In genomic region chr3:65764511-65765508, GRCm38 (mm10) we compare ENCODE assay signal across 12 mouse cellular contexts.
DNase-seq lines count a peak whose midpoint lies in the region; ATAC-seq lines count a peak whose summit lies in the region.
"Had no signal": no experiment of that assay in that cellular context is flagged by ENCODE, and none has a peak within 500 bp of the region (broad histone marks: within the 10 kb centered on the region; RNA-seq: fewer than 3 reads in every experiment).

No protein-coding gene starts in this region.

- H3K27ac ChIP-seq in hindbrain, embryonic 13.5 days, result no peak overlapping the region
- no peak overlapping the region for H3K27ac ChIP-seq in hindbrain, embryonic 11.5 days (ENCODE audit: low read depth, low read length)
- H3K27ac ChIP-seq in hindbrain, embryonic 16.5 days (ENCODE audit: low read depth, low read length), result no peak overlapping the region
- H3K27ac ChIP-seq in kidney, embryonic 15.5 days, result no peak overlapping the region
- no peak overlapping the region for H3K27ac ChIP-seq in midbrain, embryonic 15.5 days

- H3K36me3 ChIP-seq in hindbrain, embryonic 13.5 days, result no peaks in the 10 kb centered on the region
- H3K36me3 ChIP-seq in hindbrain, embryonic 11.5 days (ENCODE audit: control insufficient read depth, insufficient read depth, low read length), result no peaks in the 10 kb centered on the region
- no peaks in the 10 kb centered on the region for H3K36me3 ChIP-seq in hindbrain, embryonic 16.5 days (ENCODE audit: control insufficient read depth, insufficient read depth, low read length)
- H3K36me3 ChIP-seq in kidney, embryonic 15.5 days, result no peaks in the 10 kb centered on the region
- no peaks in the 10 kb centered on the region for H3K36me3 ChIP-seq in midbrain, embryonic 15.5 days (replicated peaks)
- H3K36me3 ChIP-seq: heart, embryonic 12.5 days had no signal

- H3K9me3 ChIP-seq in hindbrain, embryonic 13.5 days, result no peaks in the 10 kb centered on the region
- H3K9me3 ChIP-seq in hindbrain, embryonic 11.5 days (ENCODE audit: control insufficient read depth, low read length), result no peaks in the 10 kb centered on the region
- H3K9me3 ChIP-seq in hindbrain, embryonic 16.5 days (ENCODE audit: control insufficient read depth, low read length), result no peaks in the 10 kb centered on the region
- H3K9me3 ChIP-seq in kidney, embryonic 15.5 days (replicated peaks), result no peaks in the 10 kb centered on the region
- H3K9me3 ChIP-seq in midbrain, embryonic 15.5 days, result no peaks in the 10 kb centered on the region
- H3K9me3 ChIP-seq: heart, embryonic 12.5 days had no signal

- WGBS in hindbrain, embryonic 13.5 days, result 76% methylated on average over 20 of the region's 20 CpGs
- WGBS in hindbrain, embryonic 11.5 days, result 80% methylated on average over 20 of the region's 20 CpGs
- WGBS in hindbrain, embryonic 16.5 days, result 63% methylated on average over 20 of the region's 20 CpGs
- 71% methylated on average over 20 of the region's 20 CpGs for WGBS in kidney, embryonic 15.5 days
- WGBS in midbrain, embryonic 15.5 days, result 62% methylated on average over 20 of the region's 20 CpGs

- 0 out of 2 replicates have a peak, but pooled peaks have one; percentile 57 for ATAC-seq in hindbrain, embryonic 13.5 days (ENCODE audit: low FRiP score)
- no peak for ATAC-seq in hindbrain, embryonic 11.5 days (ENCODE audit: low FRiP score)
- ATAC-seq in hindbrain, embryonic 16.5 days, result peak; percentile 81
- ATAC-seq in kidney, embryonic 15.5 days (replicated peaks; ENCODE audit: low FRiP score), result 0 out of 2 replicates have a peak, but pooled peaks have one; percentile 22
- ATAC-seq in midbrain, embryonic 15.5 days (replicated peaks), result peak; percentile 50; the same call in 1 of the 2 replicates
- ATAC-seq: inflammation-experienced regulatory T-cells, adult 6 months had no signal

- no peak for DNase-seq in hindbrain, embryonic 11.5 days (ENCODE audit: low spot score)
- no peak for DNase-seq in embryo, embryonic 10 days (ENCODE audit: low spot score)
- no peak for DNase-seq in ovary, postnatal 10 days (ENCODE audit: low spot score)
- DNase-seq: layer of hippocampus, postnatal 36 days; liver; right cerebral cortex, adult 18-20 months had no signal

- no peak overlapping the region for H3K4me2 ChIP-seq in hindbrain, embryonic 13.5 days
- no peak overlapping the region for H3K4me2 ChIP-seq in hindbrain, embryonic 11.5 days (replicated peaks; ENCODE audit: low read depth, low read length)
- H3K4me2 ChIP-seq in hindbrain, embryonic 16.5 days (ENCODE audit: low read length), result no peak overlapping the region
- no peak overlapping the region for H3K4me2 ChIP-seq in kidney, embryonic 15.5 days
- H3K4me2 ChIP-seq in midbrain, embryonic 15.5 days, result no peak overlapping the region
- H3K4me2 ChIP-seq: heart, embryonic 12.5 days had no signal

- no peak overlapping the region for H3K4me3 ChIP-seq in hindbrain, embryonic 13.5 days
- H3K4me3 ChIP-seq in hindbrain, embryonic 11.5 days (ENCODE audit: low read depth, low read length), result no peak overlapping the region
- no peak overlapping the region for H3K4me3 ChIP-seq in hindbrain, embryonic 16.5 days (ENCODE audit: low read length)
- no peak overlapping the region for H3K4me3 ChIP-seq in kidney, embryonic 15.5 days (replicated peaks)
- H3K4me3 ChIP-seq in midbrain, embryonic 15.5 days, result no peak overlapping the region
- H3K4me3 ChIP-seq: heart, embryonic 12.5 days had no signal

- H3K4me1 ChIP-seq in hindbrain, embryonic 13.5 days (replicated peaks), result peaks cover 5% of the 10 kb centered on the region; the same call in 1 of the 2 replicates
- no peaks in the 10 kb centered on the region for H3K4me1 ChIP-seq in hindbrain, embryonic 11.5 days (replicated peaks; ENCODE audit: control insufficient read depth, insufficient read depth, low read length)
- H3K4me1 ChIP-seq in hindbrain, embryonic 16.5 days (ENCODE audit: control insufficient read depth, insufficient read depth, low read depth, low read length), result peaks cover 4% of the 10 kb centered on the region
- no peaks in the 10 kb centered on the region for H3K4me1 ChIP-seq in kidney, embryonic 15.5 days
- peaks cover 7% of the 10 kb centered on the region; the same call in 1 of the 2 replicates for H3K4me1 ChIP-seq in midbrain, embryonic 15.5 days
- H3K4me1 ChIP-seq: heart, embryonic 12.5 days had no signal

- H3K27me3 ChIP-seq in hindbrain, embryonic 13.5 days, result no peaks in the 10 kb centered on the region
- no peaks in the 10 kb centered on the region for H3K27me3 ChIP-seq in hindbrain, embryonic 11.5 days (ENCODE audit: control insufficient read depth, insufficient read depth, low read length)
- no peaks in the 10 kb centered on the region for H3K27me3 ChIP-seq in hindbrain, embryonic 16.5 days (replicated peaks; ENCODE audit: control insufficient read depth, insufficient read depth, low read length)
- H3K27me3 ChIP-seq in kidney, embryonic 15.5 days, result no peaks in the 10 kb centered on the region
- H3K27me3 ChIP-seq in midbrain, embryonic 15.5 days (replicated peaks), result no peaks in the 10 kb centered on the region
- H3K27me3 ChIP-seq: heart, embryonic 12.5 days had no signal

- H3K9ac ChIP-seq in hindbrain, embryonic 13.5 days, result no peak overlapping the region
- H3K9ac ChIP-seq in hindbrain, embryonic 11.5 days (ENCODE audit: low read depth, low read length), result no peak overlapping the region
- H3K9ac ChIP-seq in hindbrain, embryonic 16.5 days (ENCODE audit: low read depth, low read length), result no peak overlapping the region
- no peak overlapping the region for H3K9ac ChIP-seq in kidney, embryonic 15.5 days
- no peak overlapping the region for H3K9ac ChIP-seq in midbrain, embryonic 15.5 days
- H3K9ac ChIP-seq: heart, embryonic 12.5 days had no signal
